Mouse (Mus musculus) 3T3-L1 (cell line): Measurements from ENCODE around the gene Sgsm2.

Experiments used
- DNase-seq: peaks from one replicate; pipeline ENCODE4 v3.0.0-alpha.2; 2015; ENCODE audit warnings: low read depth, low spot score

Gene Sgsm2

DNA sequence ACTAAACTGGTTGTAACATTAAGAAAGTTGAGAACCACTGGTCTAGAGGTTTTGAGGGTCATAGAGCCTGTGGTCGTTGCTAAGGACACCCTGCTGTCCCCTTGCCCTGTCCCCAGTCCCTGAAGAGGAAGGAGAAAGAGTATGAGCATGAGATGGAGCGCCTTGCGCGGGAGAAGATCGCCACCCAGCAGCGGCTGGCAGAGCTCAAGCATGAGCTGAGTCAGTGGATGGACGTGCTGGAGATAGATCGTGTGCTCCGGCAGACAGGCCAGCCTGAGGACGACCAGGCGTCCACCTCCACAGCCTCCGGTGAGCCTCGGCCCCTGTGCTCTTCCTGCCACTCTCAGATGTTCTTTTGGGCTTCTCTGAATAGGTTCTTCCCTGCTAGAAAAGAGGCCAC is 54.8 kb downstream of the Sgsm2 start:
- DNase-seq, result no peak

DNA sequence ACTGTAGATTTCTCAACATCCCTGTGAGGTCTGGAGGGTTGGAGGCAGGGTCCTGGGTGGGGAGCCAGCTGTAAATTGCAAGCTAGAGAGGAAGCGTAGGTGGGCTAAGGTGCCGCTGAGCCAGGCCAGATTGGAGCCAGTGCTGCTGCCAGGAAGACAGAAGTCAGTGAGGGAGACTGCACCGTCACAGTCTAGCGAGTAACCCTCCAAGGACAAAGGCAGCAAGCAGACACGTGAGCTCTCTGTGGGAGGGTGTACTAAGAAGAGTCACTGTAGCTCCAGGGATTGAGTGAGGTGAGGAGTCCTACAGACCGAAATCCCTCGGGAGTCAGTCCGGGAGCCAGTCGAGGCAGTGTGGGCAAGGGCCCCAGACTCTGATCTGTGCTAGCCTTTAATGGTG is 55.5 kb downstream of the Sgsm2 start:
- DNase-seq, result no peak

DNA sequence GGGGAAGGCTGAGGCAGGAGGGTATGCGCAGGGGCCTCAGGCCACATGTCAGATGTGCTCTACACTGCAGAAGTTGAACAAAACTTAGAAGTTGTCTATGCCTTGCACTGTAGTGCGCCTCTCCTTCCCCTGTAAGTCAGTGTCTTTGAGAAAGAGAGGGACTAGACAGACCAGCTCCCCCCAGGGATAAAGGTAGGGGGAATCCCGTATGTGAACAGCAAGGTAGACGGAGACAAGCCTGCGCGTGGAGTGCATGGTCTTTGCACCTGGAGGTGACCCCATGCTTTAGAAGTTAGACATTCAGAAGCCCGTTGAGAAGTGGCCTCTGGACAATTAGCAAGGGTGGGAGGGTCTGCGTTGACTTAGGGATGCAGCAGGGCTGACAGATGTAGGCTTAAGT is 56.1 kb downstream of the Sgsm2 start:
- DNase-seq, result no peak

DNA sequence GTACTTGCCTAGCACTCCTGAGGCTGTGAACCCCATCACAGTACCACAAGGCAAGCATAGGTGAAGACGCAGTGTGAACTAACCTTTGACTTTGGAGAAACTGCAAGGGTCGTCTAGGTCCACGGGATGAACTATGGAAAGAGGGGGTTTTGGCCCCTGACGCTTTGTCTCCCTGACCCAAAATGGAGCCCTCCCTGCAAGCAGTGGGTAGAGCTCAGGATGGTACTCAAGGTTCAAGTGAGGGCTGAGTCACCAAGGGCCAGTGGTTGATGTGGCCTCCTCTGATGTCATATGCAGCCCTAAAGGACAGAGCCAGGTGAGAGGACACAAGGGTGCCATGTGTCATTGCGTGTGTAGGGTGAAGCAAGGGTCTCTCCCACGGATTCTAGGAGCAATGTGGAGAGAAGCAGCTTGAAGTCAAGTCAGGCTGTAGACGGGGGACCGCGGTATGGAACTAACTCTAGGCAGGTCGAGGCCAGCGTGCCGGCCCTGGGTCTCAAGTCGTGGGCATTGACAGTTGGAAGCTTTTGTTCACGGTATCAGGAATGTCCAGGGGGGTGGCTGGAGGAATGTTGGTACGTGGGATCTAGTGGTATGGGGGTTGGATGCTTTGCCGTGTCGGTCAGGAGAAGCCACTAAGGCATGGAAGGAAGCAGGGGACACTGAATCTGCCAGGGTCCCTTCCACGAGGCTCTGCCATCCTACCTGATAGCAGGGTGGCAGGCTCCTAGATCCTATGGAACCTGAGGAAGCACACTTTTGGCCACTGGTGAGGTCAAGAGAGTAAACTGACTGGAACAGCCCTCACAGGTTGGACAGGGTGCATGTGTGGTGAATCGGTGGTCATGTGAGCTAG is 56.8 kb downstream of the Sgsm2 start:
- DNase-seq, result no peak

DNA sequence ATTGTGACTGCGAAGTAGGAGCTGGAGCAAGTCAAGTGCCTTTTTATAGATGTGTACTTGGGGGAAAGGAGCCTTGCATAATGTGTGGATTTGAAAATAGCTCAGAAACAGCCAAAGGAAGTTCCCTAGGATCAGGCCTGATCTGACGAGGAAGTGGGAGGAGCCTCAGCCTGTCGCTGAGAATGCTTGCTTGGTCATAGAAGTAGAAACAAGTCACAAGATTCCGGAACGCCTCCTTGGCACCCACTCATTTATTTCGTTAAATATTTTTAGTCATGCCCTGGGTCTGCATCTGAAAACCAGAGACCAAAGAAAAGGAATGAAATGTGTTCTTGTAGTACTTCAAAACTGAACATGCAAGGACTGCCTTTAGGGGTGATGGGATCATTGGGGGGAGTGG is 57.9 kb downstream of the Sgsm2 start:
- DNase-seq, result peak; percentile 90

DNA sequence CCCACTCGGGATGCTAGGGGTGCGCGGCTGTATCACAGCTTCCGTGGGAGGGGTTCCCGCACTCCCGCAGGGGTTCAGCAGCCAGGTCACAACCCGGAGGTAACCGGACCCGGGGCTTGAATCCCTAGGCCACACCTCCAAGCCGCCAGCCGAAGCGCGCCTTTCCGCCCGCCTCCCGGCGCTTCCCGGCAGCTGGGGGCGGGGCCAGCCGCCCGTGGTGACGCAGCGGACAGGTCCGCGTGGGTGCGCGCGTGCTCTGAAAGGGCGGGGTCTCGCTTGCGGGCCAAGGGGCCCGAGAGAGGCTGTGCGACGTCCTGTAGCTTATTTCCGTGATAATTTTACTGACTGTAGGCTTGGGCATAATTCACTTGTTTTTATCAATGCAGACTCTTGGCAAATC is 58.4 kb downstream of the Sgsm2 start:
- DNase-seq, result peak; percentile 90

DNA sequence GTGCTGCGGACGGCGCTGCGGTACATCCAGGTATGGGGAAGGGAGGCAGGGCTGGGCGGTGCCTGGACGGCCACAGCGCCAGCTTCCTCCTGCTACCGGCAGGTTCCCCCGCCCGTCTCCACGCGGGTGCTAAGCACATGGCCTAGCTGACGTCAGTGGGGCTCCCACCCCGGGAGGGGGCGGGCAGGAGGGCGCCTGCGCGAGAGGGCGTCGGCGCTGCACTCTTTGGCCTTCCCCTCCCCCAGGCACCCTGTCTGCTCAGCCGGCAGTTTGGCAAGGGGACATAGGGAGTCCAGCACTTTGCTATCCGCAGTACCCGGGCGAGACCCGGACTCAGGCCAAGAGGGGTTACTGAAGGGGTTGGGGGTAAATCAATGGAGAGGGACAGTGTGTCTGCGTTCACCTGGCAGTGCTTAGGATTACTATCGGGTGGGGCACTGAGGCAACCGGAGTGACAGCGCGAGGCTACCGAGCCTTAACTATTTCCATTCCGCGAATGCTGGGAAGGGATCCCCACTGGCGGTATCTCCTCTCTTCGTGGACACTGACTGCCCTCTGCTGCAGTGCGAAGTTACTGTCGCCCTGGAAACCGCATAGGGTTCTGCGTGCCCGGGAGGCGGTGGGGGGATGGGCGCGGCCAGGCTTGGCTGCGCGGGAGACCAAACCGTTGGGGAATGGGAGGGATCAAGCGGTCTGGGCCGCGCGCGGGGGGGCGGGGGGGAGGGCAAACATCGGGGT is 59.0 kb downstream of the Sgsm2 start:
- peak; percentile 80 for DNase-seq

DNA sequence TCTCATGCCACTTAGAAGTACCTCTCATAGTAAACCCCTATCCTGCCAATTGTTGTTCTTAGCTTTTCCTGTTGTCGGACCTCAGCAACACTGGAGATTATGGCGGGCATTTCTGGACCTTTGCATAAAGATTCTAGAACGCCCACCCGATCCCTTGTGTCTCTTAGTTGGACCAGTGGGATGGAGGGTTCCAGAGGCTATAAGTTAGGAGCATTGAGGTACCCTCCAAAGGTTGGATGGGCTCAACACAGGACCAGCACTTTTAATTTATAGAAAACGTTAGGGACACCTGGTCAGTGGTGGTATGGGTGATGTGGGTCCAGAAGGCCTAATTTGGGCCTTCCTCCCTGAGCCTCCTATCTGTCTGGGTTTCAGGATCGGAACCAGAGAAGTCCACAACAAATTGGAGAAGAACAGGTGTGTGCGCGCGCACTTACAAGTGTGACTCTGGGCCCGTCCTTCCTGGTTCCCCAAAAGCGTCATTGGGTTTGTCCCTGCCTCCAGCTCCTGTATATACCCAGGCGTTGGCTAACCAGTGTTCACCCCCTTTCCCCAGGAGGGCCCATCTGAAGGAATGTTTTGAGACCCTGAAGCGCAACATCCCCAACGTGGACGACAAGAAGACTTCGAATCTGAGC is 59.7 kb downstream of the Sgsm2 start:
- DNase-seq, result peak; percentile 19

DNA sequence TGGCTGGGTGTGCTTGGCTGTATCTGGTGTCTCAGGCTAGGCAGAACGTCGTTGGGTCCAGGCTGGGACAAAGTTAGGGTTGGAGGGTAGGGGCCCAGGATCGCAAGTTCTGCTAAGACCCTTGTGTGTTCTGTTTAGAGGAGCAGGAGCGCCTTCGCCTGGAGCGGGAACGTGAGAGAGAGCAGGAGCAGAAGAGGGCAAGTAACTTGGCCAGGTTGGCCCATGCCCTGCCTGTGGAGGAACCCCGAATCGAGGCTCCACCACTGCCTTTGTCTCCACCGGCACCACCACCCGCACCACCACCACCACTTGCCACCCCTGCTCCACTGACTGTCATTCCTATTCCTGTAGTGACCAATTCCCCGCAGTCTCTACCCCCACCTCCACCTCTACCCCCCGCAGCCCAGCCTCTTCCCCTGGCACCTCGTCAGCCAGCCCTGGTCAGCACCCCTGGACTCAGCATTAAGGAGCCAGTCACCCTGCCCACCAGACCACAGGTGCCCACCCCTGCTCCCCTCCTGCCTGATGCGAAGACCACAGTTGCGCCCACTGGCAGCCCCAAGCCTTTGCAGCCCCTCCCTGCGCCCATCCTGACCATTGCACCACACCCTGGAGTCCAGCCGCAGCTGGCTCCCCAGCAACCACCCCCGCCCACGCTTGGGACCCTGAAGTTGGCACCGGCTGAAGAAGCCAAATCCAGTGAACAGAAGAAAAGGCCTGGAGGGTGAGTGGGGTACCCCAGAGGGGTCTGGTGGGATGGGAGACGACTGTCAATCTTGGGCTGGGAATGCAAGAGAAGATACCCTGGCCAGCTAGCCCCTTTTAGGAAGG is 60.4 kb downstream of the Sgsm2 start:
- DNase-seq, result no peak

DNA sequence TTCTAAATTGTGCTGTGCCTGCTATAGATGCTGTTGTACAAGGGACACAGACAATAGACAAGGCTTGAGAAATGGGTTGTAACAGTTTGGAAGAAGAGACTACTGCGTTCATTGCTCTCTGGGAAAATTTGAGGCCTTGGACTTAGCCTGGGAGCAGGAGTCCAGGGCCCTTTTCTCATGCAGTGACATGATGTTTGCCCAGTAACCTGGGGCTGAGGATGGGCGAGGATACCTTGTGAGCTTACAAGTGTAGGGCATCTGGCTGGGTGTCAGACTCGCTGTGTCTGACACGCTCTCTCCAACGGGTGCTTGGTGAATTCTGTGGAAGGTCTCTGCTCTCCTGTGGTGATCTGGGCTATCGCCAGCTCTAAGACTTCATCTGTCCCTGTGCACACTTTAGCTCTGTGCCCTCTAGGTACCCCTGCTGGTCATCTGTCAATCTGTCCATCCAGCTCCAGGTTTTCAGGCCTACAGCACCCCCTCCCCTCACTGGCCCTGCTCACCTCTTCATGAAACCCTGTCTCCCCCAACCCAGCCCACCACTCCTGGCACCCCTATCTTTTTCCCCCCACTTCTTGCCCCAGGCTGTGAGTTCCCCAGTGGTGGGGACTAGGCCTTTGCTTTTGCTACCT is 61.2 kb downstream of the Sgsm2 start:
- no peak for DNase-seq

DNA sequence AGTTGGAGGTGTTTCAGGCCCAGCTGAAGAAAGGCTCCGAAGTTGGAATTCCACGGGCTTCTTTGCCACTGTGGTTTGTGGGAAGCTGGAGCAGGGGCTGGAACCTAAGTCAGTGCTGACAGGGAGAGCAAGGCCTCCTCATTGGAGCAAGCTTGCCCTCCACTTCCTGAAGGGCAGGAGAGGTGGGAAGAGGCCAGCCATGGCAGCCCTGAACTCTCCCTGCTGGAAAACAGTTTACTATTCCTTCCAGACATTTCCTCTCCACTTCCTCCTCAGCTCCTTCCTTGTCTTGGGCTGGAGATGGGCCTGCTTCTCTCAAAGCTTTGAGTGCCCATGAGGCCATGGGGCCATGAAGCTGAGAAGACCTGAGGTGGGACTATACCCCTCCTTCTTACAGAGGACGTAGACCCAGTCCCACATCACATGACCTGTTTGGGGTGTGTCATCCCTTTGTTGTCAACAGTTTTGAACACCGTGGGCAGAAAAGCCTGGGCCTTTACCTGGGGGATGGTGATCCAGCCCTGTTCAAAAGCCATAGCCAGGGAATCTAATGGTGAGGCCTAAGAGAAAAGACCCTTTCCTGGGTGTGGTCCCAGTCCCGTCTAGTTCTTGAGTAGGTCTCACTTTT is 62.1 kb downstream of the Sgsm2 start:
- DNase-seq, result no peak

DNA sequence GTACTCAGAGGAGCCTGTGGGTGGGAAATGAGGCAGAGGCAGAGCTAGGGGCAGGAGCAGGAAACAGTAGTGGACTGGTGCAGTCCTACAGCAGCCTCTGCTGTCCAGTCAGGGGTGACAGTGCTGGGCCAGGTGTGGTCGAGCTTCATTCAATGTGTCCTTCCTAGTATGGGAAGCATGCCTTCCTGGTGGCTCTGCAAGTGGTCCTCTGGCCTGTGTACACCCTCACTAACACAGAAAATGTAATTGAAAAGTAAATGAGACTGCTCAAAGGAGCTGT is 62.6 kb downstream of the Sgsm2 start:
- no peak for DNase-seq

DNA sequence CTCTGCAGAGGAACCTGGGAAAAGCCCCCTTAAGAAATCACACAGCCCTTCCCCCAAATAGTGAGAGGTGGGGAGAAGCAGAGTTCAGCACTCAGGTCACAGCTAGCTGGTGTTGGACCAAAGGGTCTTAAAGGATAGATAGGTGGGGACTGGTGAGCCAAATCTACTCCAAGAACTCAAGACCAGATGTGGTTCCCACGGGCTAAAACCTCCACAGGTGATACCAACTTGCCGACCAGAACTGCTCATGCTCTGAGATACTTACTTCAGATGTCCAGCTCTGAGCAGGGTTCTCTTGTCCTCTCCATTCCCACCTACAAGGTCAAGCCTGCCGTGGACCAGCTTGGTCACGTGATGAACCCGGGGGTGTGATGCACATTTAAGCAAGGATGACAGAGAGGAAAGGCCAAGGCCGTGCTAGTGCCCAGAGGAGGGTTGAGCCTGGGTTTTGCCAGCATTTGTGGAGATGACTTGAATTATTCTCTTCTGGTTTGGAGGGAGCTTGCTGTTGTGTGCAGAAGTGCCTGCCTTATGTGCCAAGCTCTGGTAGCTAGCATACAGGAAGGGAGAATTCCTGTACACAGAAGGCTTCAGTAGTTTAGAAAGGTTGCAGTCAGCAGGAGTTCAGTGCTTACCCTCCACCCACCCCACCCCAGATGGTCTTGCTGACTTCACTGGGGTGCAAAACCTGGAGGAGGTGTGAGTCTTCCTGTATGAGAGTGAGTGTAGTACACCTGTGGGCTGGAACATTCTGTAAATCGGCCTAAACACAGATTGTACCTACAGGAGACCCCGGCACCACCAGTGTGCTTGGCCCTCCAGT is 63.1 kb downstream of the Sgsm2 start:
- DNase-seq, result no peak

DNA sequence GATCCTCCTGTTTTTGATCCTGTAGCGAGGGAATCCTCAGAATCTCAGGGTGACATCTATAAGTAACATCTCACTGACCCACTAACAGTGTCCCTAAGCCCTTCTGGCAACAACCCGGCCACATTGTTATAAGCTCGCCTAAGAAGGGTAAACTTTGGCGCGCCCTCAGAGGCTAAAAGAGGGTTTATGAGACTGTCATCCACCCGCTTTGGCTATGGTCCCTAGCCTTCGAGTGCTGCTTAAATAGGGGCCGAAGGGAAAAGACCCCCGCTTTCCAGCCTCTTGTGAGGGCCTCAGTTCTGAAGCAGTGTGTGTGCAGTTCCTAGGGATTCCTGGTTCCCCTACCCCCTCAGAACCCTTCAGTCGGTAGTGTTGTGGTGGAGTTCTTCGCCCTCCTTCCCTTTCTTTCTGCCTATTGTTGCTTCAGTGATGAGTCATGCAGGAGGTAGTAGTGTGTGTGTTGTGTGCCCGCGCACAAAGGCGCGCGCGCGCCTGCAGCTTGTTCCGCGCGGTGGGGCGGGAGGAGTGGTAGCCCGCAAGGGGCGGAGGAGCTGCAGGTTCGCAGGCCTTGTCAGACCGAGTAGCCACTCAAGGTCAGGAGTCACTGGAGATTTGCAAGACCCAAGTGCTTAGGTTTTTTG is 64.2 kb downstream of the Sgsm2 start:
- peak; percentile 85 for DNase-seq

DNA sequence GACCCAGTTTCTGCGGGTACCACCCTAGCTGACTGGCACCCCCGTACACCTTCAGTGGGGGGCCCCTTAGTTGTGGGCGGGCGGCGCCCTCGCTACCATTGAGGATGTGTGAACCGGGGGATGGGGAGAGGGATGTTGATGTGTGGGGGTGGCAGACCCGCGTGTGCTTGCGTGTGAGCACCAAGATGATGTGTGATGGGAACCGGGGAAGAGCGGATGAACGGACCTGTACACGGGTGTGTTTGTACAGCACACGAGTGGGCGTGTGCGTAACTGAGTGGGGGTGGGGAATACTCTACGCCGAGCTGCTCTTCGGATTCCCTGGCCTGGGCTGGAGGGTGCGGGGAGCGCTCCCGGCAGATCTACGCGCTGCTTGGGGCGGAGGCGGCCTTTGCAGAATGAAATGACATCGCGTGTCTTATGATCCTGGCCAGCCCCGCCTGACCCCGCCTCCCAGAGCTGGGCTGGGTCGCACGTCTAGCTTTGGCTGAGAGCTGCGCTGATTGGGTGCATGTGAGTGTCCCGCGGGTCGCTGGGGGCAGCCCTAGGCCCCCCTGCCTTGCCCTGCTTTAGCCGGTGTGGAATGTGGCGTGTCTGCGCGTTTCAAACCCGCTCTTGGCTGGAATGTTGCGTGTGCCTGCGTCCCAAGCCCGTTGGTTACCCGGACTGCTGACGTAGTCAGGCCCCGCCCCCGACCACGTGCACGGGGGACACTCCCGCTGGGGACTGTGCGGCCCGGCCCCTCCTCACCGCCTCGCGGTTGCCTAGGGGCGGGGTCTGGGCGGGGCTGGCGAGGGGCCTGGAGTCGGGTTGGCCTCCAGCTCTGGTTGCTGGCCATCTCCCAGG is 65.0 kb downstream of the Sgsm2 start:
- peak; percentile 98 for DNase-seq

DNA sequence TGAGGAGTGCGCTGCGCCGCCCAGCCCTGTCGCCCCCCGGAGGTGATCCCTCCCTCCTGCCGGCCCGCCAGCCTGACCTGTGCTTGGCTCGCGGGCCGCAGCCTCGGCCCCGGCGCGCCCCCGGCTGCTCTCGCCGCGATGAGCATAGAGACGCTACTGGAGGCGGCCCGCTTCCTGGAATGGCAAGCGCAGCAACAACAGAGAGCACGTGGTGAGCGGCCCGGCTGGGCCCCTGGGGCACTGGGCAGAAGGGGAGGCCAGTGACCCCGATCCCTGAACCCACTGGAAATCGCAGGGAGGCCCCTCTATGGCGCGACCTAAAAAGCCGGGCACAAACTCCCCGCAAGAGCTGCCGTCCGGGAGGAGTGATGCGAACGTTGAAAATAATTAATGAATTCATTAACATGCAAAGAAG is 65.7 kb downstream of the Sgsm2 start:
- peak; percentile 68 for DNase-seq

DNA sequence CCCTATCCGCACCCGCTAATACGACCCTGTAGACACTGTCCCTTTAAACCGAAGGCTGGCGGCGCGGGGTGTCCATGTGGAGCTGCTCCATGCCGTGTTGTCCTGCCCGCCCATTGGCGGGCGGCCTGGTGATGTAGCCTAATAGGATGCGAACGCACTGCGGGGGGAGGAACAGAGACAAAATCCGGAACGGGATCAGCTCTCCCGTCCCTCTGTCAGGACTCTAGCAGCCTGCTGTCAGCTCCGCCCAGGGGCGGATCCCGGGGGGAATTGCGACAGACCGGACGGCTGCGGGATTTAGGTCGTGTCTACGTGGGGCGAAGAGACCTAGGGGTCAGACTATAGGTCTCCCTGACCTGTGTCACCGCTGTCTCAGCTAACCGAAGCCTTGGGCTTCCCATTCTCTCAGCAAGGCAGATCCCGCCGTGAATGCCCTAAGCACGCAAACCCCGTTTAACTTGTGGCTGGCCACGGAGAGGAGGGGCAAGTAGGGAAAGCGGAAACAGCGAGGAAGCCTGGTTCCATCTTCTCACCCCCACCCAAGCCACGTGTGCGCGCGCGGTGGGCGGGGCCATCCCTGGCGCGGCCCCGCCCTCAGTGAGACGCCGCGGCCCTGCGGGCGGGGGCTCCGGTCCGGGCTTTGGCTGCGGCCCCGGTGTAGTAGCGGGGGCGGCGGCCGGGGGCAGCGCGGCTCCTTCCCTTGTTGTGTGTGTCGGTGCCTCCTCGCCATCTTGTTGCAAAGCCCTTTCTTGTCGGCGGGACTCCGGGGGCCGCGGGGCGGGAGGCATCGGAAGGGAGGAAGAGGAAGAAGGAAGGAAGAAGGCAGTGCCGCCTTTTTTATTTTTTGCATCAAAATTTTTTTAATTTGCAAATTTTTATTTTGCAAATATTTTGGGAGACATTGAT is 66.4 kb downstream of the Sgsm2 start, which contains the start of gene Mnt:
Gene Mnt (plus strand): TSS at position 665 of the 906 bp plus-strand sequence.
- peak; percentile 99 for DNase-seq
